Mouse (Mus musculus): ENCODE results near the gene Vmn1r215. TPM values are rescaled to one million over a fixed set of nuclear protein-coding genes. Genes with fewer than 3 reads are reported as not detected.
"Not testable (repeated sequence)": the region's sequence is repeated elsewhere in the genome, so short reads cannot be mapped to it uniquely, and the experiment has no call there.

The Vmn1r215 gene
- polyA plus RNA-seq (2012), result not detected in 2 replicates

GRCm38 (mm10) chr13:23067725-23068124 is at the start of gene Vmn1r215:
Vmn1r215 (plus strand) TSS chr13:23068025.
- TF ChIP-seq GATA1 (IDR thresholded peaks at IDR 0.05; ENCODE audit: low read length), result no peak

- no peak for TF ChIP-seq GATA1 (IDR thresholded peaks at IDR 0.05; ENCODE audit: low read length)
These were observed 49.7 kb upstream of the Vmn1r215 start for GRCm38 (mm10) chr13:23018158-23018557.

GRCm38 (mm10) chr13:23024812-23025211 is 43.0 kb upstream of the Vmn1r215 start:
- no peak for TF ChIP-seq GATA1 (IDR thresholded peaks at IDR 0.05; ENCODE audit: low read length)

GRCm38 (mm10) chr13:23030118-23030517 is 37.7 kb upstream of the Vmn1r215 start, which contains the start of gene Vmn1r214:
Vmn1r214 (plus strand) TSS chr13:23030418.
- no peak for TF ChIP-seq GATA1 (IDR thresholded peaks at IDR 0.05; ENCODE audit: low read length)

GRCm38 (mm10) chr13:23057778-23058177 is 10.0 kb upstream of the Vmn1r215 start:
- TF ChIP-seq GATA1 (IDR thresholded peaks at IDR 0.05; ENCODE audit: low read length), result no peak

GRCm38 (mm10) chr13:23069312-23069711 is 1.5 kb downstream of the Vmn1r215 start:
- TF ChIP-seq GATA1 (IDR thresholded peaks at IDR 0.05; ENCODE audit: low read length), result no peak

- TF ChIP-seq GATA1 (IDR thresholded peaks at IDR 0.05; ENCODE audit: low read length), result no peak
These were observed 26.6 kb downstream of the Vmn1r215 start for GRCm38 (mm10) chr13:23094386-23094785.

- not testable (repeated sequence) for TF ChIP-seq GATA1 (IDR thresholded peaks at IDR 0.05; ENCODE audit: low read length)
These were observed 50.3 kb downstream of the Vmn1r215 start, which contains the start of gene Vmn1r217 for GRCm38 (mm10) chr13:23118126-23118525. Vmn1r217 (minus strand) TSS chr13:23118226.

GRCm38 (mm10) chr13:23120611-23121010 is 52.8 kb downstream of the Vmn1r215 start:
- no peak for TF ChIP-seq GATA1 (IDR thresholded peaks at IDR 0.05; ENCODE audit: low read length)

Other genes with a start within 250 kb of the Vmn1r215 start
- not detected in 2 replicates for gene Vmn1r210, start 236.7 kb upstream of the Vmn1r215 start, polyA plus RNA-seq (2012)
- not detected in 2 replicates for gene Vmn1r211, start 210.5 kb upstream of the Vmn1r215 start, polyA plus RNA-seq (2012)
- gene Vmn1r212, start 183.8 kb upstream of the Vmn1r215 start, polyA plus RNA-seq (2012), result not detected in 2 replicates
- gene Vmn1r213, start 60.4 kb upstream of the Vmn1r215 start, polyA plus RNA-seq (2012), result not detected in 2 replicates
- gene Vmn1r214, start 37.6 kb upstream of the Vmn1r215 start, polyA plus RNA-seq (2012), result not detected in 2 replicates
- gene Vmn1r217, start 50.2 kb downstream of the Vmn1r215 start, polyA plus RNA-seq (2012), result not detected in 2 replicates
- not detected in 2 replicates for gene Vmn1r218, start 65.1 kb downstream of the Vmn1r215 start, polyA plus RNA-seq (2012)
- not detected in 2 replicates for gene Vmn1r219, start 91.3 kb downstream of the Vmn1r215 start, polyA plus RNA-seq (2012)
- gene Vmn1r220, start 120.0 kb downstream of the Vmn1r215 start, polyA plus RNA-seq (2012), result not detected in 2 replicates
- not detected in 2 replicates for gene Vmn1r221, start 146.1 kb downstream of the Vmn1r215 start, polyA plus RNA-seq (2012)
- not detected in 2 replicates for gene Vmn1r222, start 167.9 kb downstream of the Vmn1r215 start, polyA plus RNA-seq (2012)
- gene Vmn1r223, start 179.1 kb downstream of the Vmn1r215 start, polyA plus RNA-seq (2012), result not detected in 2 replicates